Mouse (Mus musculus): ENCODE data around the gene Ppp1cc. TPM values are rescaled to one million over a fixed set of nuclear protein-coding genes. Genes with fewer than 3 reads are reported as not detected.
A peak's percentile ranks its signal among the peaks of the same experiment; 100 is the strongest.
"Not testable (repeated sequence)": the region's sequence is repeated elsewhere in the genome, so short reads cannot be mapped to it uniquely, and the experiment has no call there.

Ppp1cc gene
- polyA plus RNA-seq, 1 experiment from 2014 or later, result 338 TPM

GRCm38 (mm10) chr5:122171058-122171457 is 13.0 kb downstream of the Ppp1cc start:
- DNase-seq (ENCODE audit: low spot score, missing footprints) (no peak), ATAC-seq (ENCODE audit: low FRiP score) (no peak)
- no peak overlapping the region for H3K4me2 ChIP-seq
- WGBS, result 93% methylated on average over 8 of the region's 8 CpGs
- H3K4me1 ChIP-seq (ENCODE audit: control insufficient read depth, insufficient read depth, low read length), result peaks cover 7% of the 10 kb centered on the region
- no peaks in the 10 kb centered on the region for H3K27me3 ChIP-seq (ENCODE audit: control insufficient read depth, insufficient read depth, low read length)
- H3K27ac ChIP-seq (ENCODE audit: low read depth, low read length), result no peak overlapping the region
- no peaks in the 10 kb centered on the region for H3K9me3 ChIP-seq (ENCODE audit: control insufficient read depth, low read length)
- H3K9ac ChIP-seq (ENCODE audit: low read length), result no peak overlapping the region
- no peak overlapping the region for H3K4me3 ChIP-seq (ENCODE audit: low read depth, low read length)
- peaks cover 45% of the 10 kb centered on the region for H3K36me3 ChIP-seq (ENCODE audit: control insufficient read depth, insufficient read depth, low read length)

- peaks cover 28% of the 10 kb centered on the region for H3K36me3 ChIP-seq (ENCODE audit: control insufficient read depth, insufficient read depth, low read length)
Observed at GRCm38 (mm10) chr5:122175402-122175801, 17.3 kb downstream of the Ppp1cc start.

DNA sequence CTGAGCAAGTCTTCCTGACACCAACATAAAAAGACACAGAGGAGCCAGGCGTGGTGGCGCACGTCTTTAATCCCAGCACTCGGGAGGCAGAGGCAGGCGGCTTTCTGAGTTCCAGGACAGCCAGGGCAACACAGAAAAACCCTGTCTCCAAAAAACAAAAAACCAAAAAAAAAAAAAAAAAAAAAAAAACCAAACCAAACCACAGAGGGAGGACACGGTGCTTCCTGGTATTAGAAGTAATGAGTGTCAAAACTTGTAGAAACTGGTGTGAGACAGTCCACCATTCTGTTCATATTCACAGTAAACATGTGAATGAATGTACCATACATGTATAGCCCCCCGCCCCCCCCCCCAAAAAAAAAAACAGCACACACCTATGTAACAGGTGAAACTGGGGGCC is 17.9 kb downstream of the Ppp1cc start:
- Histone ChIP-seq H3K4me3 (ENCODE audit: low read depth, low read length) (no peak overlapping the region), H3K4me2 (no peak overlapping the region), H3K9ac (ENCODE audit: low read length) (no peak overlapping the region), H3K4me1 (ENCODE audit: control insufficient read depth, insufficient read depth, low read length) (no peaks in the 10 kb centered on the region), H3K9me3 (ENCODE audit: control insufficient read depth, low read length) (no peaks in the 10 kb centered on the region), H3K27ac (ENCODE audit: low read depth, low read length) (no peak overlapping the region), H3K36me3 (ENCODE audit: control insufficient read depth, insufficient read depth, low read length) (peaks cover 24% of the 10 kb centered on the region), H3K27me3 (ENCODE audit: control insufficient read depth, insufficient read depth, low read length) (no peaks in the 10 kb centered on the region)
- WGBS, result 89% methylated on average over 7 of the region's 7 CpGs
- no peak for DNase-seq (ENCODE audit: low spot score, missing footprints)
- ATAC-seq (ENCODE audit: low FRiP score), result 0 out of 2 replicates have a peak, but pooled peaks have one; percentile 2

More at GRCm38 (mm10) chr5:122175402-122175801, 17.3 kb downstream of the Ppp1cc start:
- no peak for DNase-seq (ENCODE audit: low spot score, missing footprints)
- Histone ChIP-seq H3K27me3 (ENCODE audit: control insufficient read depth, insufficient read depth, low read length) (no peaks in the 10 kb centered on the region), H3K27ac (ENCODE audit: low read depth, low read length) (no peak overlapping the region), H3K9ac (ENCODE audit: low read length) (no peak overlapping the region), H3K4me3 (ENCODE audit: low read depth, low read length) (no peak overlapping the region), H3K4me2 (no peak overlapping the region), H3K4me1 (ENCODE audit: control insufficient read depth, insufficient read depth, low read length) (no peaks in the 10 kb centered on the region), H3K9me3 (ENCODE audit: control insufficient read depth, low read length) (no peaks in the 10 kb centered on the region)
- 70% methylated on average over 2 of the region's 2 CpGs for WGBS
- ATAC-seq (ENCODE audit: low FRiP score), result no peak

DNA sequence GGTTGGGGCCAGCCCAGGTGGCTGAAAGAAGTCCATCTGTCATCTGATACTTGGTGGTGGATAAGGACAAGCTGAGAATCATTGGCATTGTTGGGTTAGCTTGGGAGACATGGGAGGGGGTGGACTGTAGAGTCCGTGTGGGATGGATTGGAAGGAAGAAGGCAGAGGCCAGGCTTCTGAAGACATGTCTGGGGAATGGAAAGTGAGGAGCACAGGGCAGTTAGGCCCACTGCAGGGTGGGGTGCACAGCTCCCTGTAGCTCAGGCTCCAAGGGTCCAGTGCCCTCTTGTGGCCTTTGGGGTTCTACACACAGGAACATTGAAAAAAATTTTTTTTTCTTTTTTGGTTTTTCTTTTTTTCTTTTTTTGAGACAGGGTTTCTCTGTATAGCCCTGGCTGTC is 18.3 kb downstream of the Ppp1cc start:
- Histone ChIP-seq H3K27ac (ENCODE audit: low read depth, low read length) (no peak overlapping the region), H3K9me3 (ENCODE audit: control insufficient read depth, low read length) (no peaks in the 10 kb centered on the region), H3K9ac (ENCODE audit: low read length) (no peak overlapping the region), H3K4me1 (ENCODE audit: control insufficient read depth, insufficient read depth, low read length) (no peaks in the 10 kb centered on the region), H3K27me3 (ENCODE audit: control insufficient read depth, insufficient read depth, low read length) (no peaks in the 10 kb centered on the region), H3K4me2 (no peak overlapping the region), H3K4me3 (ENCODE audit: low read depth, low read length) (no peak overlapping the region), H3K36me3 (ENCODE audit: control insufficient read depth, insufficient read depth, low read length) (peaks cover 22% of the 10 kb centered on the region)
- ATAC-seq (ENCODE audit: low FRiP score) (peak; percentile 58; the same call in 1 of the 2 replicates), DNase-seq (ENCODE audit: low spot score, missing footprints) (peak; percentile 91)
- 23% methylated on average over 1 of the region's 1 CpGs for WGBS

GRCm38 (mm10) chr5:122179665-122180064 is 21.6 kb downstream of the Ppp1cc start:
- H3K27ac ChIP-seq (ENCODE audit: low read depth, low read length), result no peak overlapping the region
- DNase-seq (ENCODE audit: low spot score, missing footprints) (no peak), ATAC-seq (ENCODE audit: low FRiP score) (no peak)

GRCm38 (mm10) chr5:122184283-122184806 is 26.3 kb downstream of the Ppp1cc start:
- 91% methylated on average over 7 of the region's 7 CpGs for WGBS
- no peaks in the 10 kb centered on the region for H3K36me3 ChIP-seq (ENCODE audit: control insufficient read depth, insufficient read depth, low read length)
- DNase-seq (ENCODE audit: low spot score, missing footprints) (no peak), ATAC-seq (ENCODE audit: low FRiP score) (no peak)
- no peak overlapping the region for H3K9ac ChIP-seq (ENCODE audit: low read length)
- H3K27me3 ChIP-seq (ENCODE audit: control insufficient read depth, insufficient read depth, low read length), result no peaks in the 10 kb centered on the region
- H3K4me2 ChIP-seq, result no peak overlapping the region
- no peaks in the 10 kb centered on the region for H3K4me1 ChIP-seq (ENCODE audit: control insufficient read depth, insufficient read depth, low read length)
- H3K4me3 ChIP-seq (ENCODE audit: low read depth, low read length), result no peak overlapping the region
- H3K27ac ChIP-seq (ENCODE audit: low read depth, low read length), result no peak overlapping the region
- H3K9me3 ChIP-seq (ENCODE audit: control insufficient read depth, low read length), result no peaks in the 10 kb centered on the region

More at GRCm38 (mm10) chr5:122179665-122180064, 21.6 kb downstream of the Ppp1cc start:
- H3K36me3 ChIP-seq (ENCODE audit: control insufficient read depth, insufficient read depth, low read length), result peaks cover 6% of the 10 kb centered on the region; the same call in 1 of the 2 replicates
- no peak overlapping the region for H3K4me2 ChIP-seq
- H3K4me1 ChIP-seq (ENCODE audit: control insufficient read depth, insufficient read depth, low read length), result no peaks in the 10 kb centered on the region
- H3K27me3 ChIP-seq (ENCODE audit: control insufficient read depth, insufficient read depth, low read length), result no peaks in the 10 kb centered on the region
- 76% methylated on average over 6 of the region's 6 CpGs for WGBS
- no peaks in the 10 kb centered on the region for H3K9me3 ChIP-seq (ENCODE audit: control insufficient read depth, low read length)
- H3K9ac ChIP-seq (ENCODE audit: low read length), result no peak overlapping the region
- no peak overlapping the region for H3K4me3 ChIP-seq (ENCODE audit: low read depth, low read length)

- not testable (repeated sequence) for H3K27ac ChIP-seq (ENCODE audit: low read depth, low read length); ATAC-seq (ENCODE audit: low FRiP score); DNase-seq (ENCODE audit: low spot score, missing footprints); H3K9ac ChIP-seq (ENCODE audit: low read length); H3K4me1 ChIP-seq (ENCODE audit: control insufficient read depth, insufficient read depth, low read length); H3K4me2 ChIP-seq; H3K4me3 ChIP-seq (ENCODE audit: low read depth, low read length); H3K36me3 ChIP-seq (ENCODE audit: control insufficient read depth, insufficient read depth, low read length); H3K27me3 ChIP-seq (ENCODE audit: control insufficient read depth, insufficient read depth, low read length); H3K9me3 ChIP-seq (ENCODE audit: control insufficient read depth, low read length)
- 92% methylated on average over 6 of the region's 6 CpGs for WGBS
Observed at GRCm38 (mm10) chr5:122184858-122185257, 26.8 kb downstream of the Ppp1cc start.

DNA sequence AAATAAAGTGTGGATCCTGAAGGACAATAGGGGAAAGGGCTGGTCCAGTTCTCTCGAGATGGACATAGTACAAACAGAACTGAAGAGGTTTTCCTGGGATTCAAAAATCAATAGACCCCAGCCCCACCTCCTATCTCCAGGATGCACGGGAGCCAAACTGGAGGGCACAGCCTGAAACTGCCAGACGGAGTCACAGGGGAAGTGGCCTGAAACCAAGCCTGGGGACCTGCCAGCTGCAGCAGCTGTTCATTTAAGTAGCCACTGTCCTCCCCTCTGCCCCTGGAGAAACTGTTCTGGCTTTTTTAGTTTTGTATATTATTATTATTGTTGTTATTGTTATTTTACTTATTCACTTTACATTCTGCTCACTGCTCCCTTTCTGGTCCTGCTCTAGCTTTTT is 31.0 kb downstream of the Ppp1cc start:
- H3K27ac ChIP-seq (ENCODE audit: low read depth, low read length), result no peak overlapping the region
- no peaks in the 10 kb centered on the region for H3K27me3 ChIP-seq (ENCODE audit: control insufficient read depth, insufficient read depth, low read length)
- no peak overlapping the region for H3K4me3 ChIP-seq (ENCODE audit: low read depth, low read length)
- H3K36me3 ChIP-seq (ENCODE audit: control insufficient read depth, insufficient read depth, low read length), result no peaks in the 10 kb centered on the region
- H3K4me1 ChIP-seq (ENCODE audit: control insufficient read depth, insufficient read depth, low read length), result no peaks in the 10 kb centered on the region
- H3K9me3 ChIP-seq (ENCODE audit: control insufficient read depth, low read length), result no peaks in the 10 kb centered on the region
- DNase-seq (ENCODE audit: low spot score, missing footprints), result no peak
- H3K9ac ChIP-seq (ENCODE audit: low read length), result no peak overlapping the region
- H3K4me2 ChIP-seq, result no peak overlapping the region
- ATAC-seq (ENCODE audit: low FRiP score), result no peak
- WGBS, result 65% methylated on average over 3 of the region's 3 CpGs

GRCm38 (mm10) chr5:122190465-122190864 is 32.4 kb downstream of the Ppp1cc start:
- WGBS, result 54% methylated on average over 7 of the region's 7 CpGs
- Histone ChIP-seq H3K4me3 (ENCODE audit: low read depth, low read length) (no peak overlapping the region), H3K4me1 (ENCODE audit: control insufficient read depth, insufficient read depth, low read length) (no peaks in the 10 kb centered on the region), H3K36me3 (ENCODE audit: control insufficient read depth, insufficient read depth, low read length) (no peaks in the 10 kb centered on the region), H3K27ac (ENCODE audit: low read depth, low read length) (no peak overlapping the region), H3K9me3 (ENCODE audit: control insufficient read depth, low read length) (no peaks in the 10 kb centered on the region), H3K27me3 (ENCODE audit: control insufficient read depth, insufficient read depth, low read length) (no peaks in the 10 kb centered on the region), H3K9ac (ENCODE audit: low read length) (no peak overlapping the region), H3K4me2 (no peak overlapping the region)
- DNase-seq (ENCODE audit: low spot score, missing footprints), result no peak
- ATAC-seq (ENCODE audit: low FRiP score), result no peak
